Mouse (Mus musculus) heart, postnatal 0 days (tissue): Measurements from ENCODE around the gene Pole2.
A peak's percentile ranks its signal among the peaks of the same experiment; 100 is the strongest.

ENCODE experiments used
- CTCF ChIP-seq: IDR thresholded peaks from 2 replicates; pipeline ENCODE4 v1.5.1; 2016; ENCODE audit warnings: antibody characterized with exemption, control low read depth, low read depth
- EP300 ChIP-seq: IDR thresholded peaks from 2 replicates; pipeline ENCODE4 v1.6.1; 2016; ENCODE audit warnings: antibody characterized with exemption, low read depth

DNA sequence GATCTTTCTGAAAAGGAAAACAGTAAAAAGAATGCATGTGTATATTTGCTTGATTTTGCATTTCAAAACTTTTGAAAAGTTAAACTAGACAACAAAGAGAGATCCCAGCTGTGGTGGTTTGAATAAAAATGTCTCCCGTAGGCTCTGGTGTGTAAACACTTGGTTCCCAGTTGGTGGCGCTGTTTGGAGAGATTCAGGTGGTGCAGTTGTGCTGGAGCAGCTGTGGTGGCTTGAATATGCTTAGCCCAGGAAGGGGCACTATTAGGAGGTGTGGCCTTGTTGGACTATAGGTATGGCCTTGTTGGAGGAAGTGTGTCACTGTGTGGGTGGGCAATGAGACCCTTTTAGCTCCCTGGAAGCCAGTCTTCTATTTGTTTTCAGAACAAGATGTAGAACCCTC is 1.3 kb upstream of the Pole2 start:
- TF ChIP-seq CTCF (peak; percentile 21; the same call in 1 of the 2 replicates), EP300 (no peak)
